Mouse (Mus musculus): ENCODE data around the gene Gsdma. TPM values are rescaled to one million over a fixed set of nuclear protein-coding genes. Genes with fewer than 3 reads are reported as not detected.

Gsdma gene
- polyA plus RNA-seq (2017; shearing (Covaris generic)) = not detected

GRCm38 (mm10) chr11:98664091-98664490, at the start of gene Gsdma:
Gene Gsdma, plus strand, starts transcription at chr11:98664351.

GRCm38 (mm10) chr11:98625611-98626410, 38.3 kb upstream of the Gsdma start, which contains the start of the genes Gm12355 and Gsdma3:
Gene Gm12355, minus strand, starts transcription at chr11:98625661.
Gene Gsdma3, plus strand, starts transcription at chr11:98626360.

GRCm38 (mm10) chr11:98646459-98646858, 17.7 kb upstream of the Gsdma start, which contains the start of gene Gsdma2:
Gene Gsdma2, plus strand, starts transcription at chr11:98646759.

GRCm38 (mm10) chr11:98681786-98682745, 17.9 kb downstream of the Gsdma start, which contains the start of gene Psmd3:
Gene Psmd3, plus strand, starts transcription at chr11:98682554.

GRCm38 (mm10) chr11:98701213-98701670, 37.1 kb downstream of the Gsdma start, which contains the start of gene Csf3:
Gene Csf3, plus strand, starts transcription at chr11:98701263.

Other genes starting within 250 kb of the Gsdma start
- gene Mien1, start 225.4 kb upstream of the Gsdma start, polyA plus RNA-seq (2017; shearing (Covaris generic)) = 166 TPM
- gene Grb7, start 218.0 kb upstream of the Gsdma start, polyA plus RNA-seq (2017; shearing (Covaris generic)) = 5.1 TPM
- gene Ikzf3, start 118.3 kb upstream of the Gsdma start, polyA plus RNA-seq (2017; shearing (Covaris generic)) = 94.7 TPM
- gene Zpbp2, start 113.3 kb upstream of the Gsdma start, polyA plus RNA-seq (2017; shearing (Covaris generic)) = 5.4 TPM
- gene Ormdl3, start 77.0 kb upstream of the Gsdma start, polyA plus RNA-seq (2017; shearing (Covaris generic)) = 58.5 TPM
- gene Lrrc3c, start 66.1 kb upstream of the Gsdma start, polyA plus RNA-seq (2017; shearing (Covaris generic)) = not detected
- 4.3 TPM for gene Gm12355, start 38.7 kb upstream of the Gsdma start, polyA plus RNA-seq (2017; shearing (Covaris generic))
- not detected for gene Gsdma3, start 38.0 kb upstream of the Gsdma start, polyA plus RNA-seq (2017; shearing (Covaris generic))
- not detected for gene Gsdma2, start 17.6 kb upstream of the Gsdma start, polyA plus RNA-seq (2017; shearing (Covaris generic))
- 163 TPM for gene Psmd3, start 18.2 kb downstream of the Gsdma start, polyA plus RNA-seq (2017; shearing (Covaris generic))
- not detected for gene Csf3, start 36.9 kb downstream of the Gsdma start, polyA plus RNA-seq (2017; shearing (Covaris generic))
- 55.5 TPM for gene Med24, start 65.1 kb downstream of the Gsdma start, polyA plus RNA-seq (2017; shearing (Covaris generic))
- gene Thra, start 76.3 kb downstream of the Gsdma start, polyA plus RNA-seq (2017; shearing (Covaris generic)) = 9.1 TPM
- gene Nr1d1, start 111.0 kb downstream of the Gsdma start, polyA plus RNA-seq (2017; shearing (Covaris generic)) = 4.3 TPM
- 22.0 TPM for gene Msl1, start 131.2 kb downstream of the Gsdma start, polyA plus RNA-seq (2017; shearing (Covaris generic))
- gene Casc3, start 140.6 kb downstream of the Gsdma start, polyA plus RNA-seq (2017; shearing (Covaris generic)) = 88.8 TPM
- 0.38 TPM for gene Rapgefl1, start 172.4 kb downstream of the Gsdma start, polyA plus RNA-seq (2017; shearing (Covaris generic))
- 3.2 TPM for gene Wipf2, start 199.3 kb downstream of the Gsdma start, polyA plus RNA-seq (2017; shearing (Covaris generic))
- gene Cdc6, start 243.4 kb downstream of the Gsdma start, polyA plus RNA-seq (2017; shearing (Covaris generic)) = 2.5 TPM

Data from CD4-positive, CD25-positive, alpha-beta regulatory T cell (primary cell).